Mouse (Mus musculus) testis, adult 2 months (tissue): Measurements from ENCODE around the gene Strada.

Experiments used
- CTCF ChIP-seq: fragments of 200-500 bp; IDR thresholded peaks from 2 replicates; pipeline ENCODE4 v1.5.1; 2012; ENCODE audit warnings: low read depth, mild to moderate bottlenecking, inconsistent platforms, low read length, moderate library complexity; ENCODE audit not compliant: control insufficient read depth, insufficient read depth, insufficient replicate concordance
- POLR2A ChIP-seq: fragments of 200-500 bp; IDR thresholded peaks from 2 replicates; pipeline ENCODE4 v1.6.1; 2012; ENCODE audit warnings: low read depth, mild to moderate bottlenecking, inconsistent platforms, low read length, moderate library complexity; ENCODE audit not compliant: control insufficient read depth

- TF ChIP-seq CTCF (no peak), POLR2A (no peak)
Measured at GRCm38 (mm10) chr11:106173228-106173627, 28.7 kb downstream of the Strada start.
